Mouse (Mus musculus): ENCODE data around the gene Kntc1. TPM values are rescaled to one million over a fixed set of nuclear protein-coding genes. Genes with fewer than 3 reads are reported as not detected.
"Not testable (repeated sequence)": the region's sequence is repeated elsewhere in the genome, so short reads cannot be mapped to it uniquely, and the experiment has no call there.

Kntc1 gene
- polyA plus RNA-seq (2015; fragmentation: Nextera tagmentation; extraction: Ambion mirVana): 16.4 and 17.8 TPM in 2 replicates

- peaks cover 33% of the 10 kb centered on the region for H3K4me1 ChIP-seq (ENCODE audit: control insufficient read depth, insufficient read depth, low read length)
- no peaks in the 10 kb centered on the region for H3K9me3 ChIP-seq (replicated peaks; ENCODE audit: control insufficient read depth, low read length)
- peak within 1 kb of the TSS; percentile 93 for H3K4me2 ChIP-seq (ENCODE audit: low read depth, low read length)
- H3K9ac ChIP-seq (ENCODE audit: low read length): peak within 1 kb of the TSS; percentile 83
- H3K4me3 ChIP-seq (ENCODE audit: low read length): peak within 1 kb of the TSS; percentile 78
- ATAC-seq (replicated peaks; ENCODE audit: extremely low read depth, insufficient read depth, low FRiP score): peak; percentile 98
- peaks cover 5% of the 10 kb centered on the region for H3K36me3 ChIP-seq (ENCODE audit: control insufficient read depth, insufficient read depth)
- under 1% methylated on average over 63 of the region's 63 CpGs for WGBS
- H3K27ac ChIP-seq (ENCODE audit: low read length): peak within 1 kb of the TSS; percentile 97
- H3K27me3 ChIP-seq (ENCODE audit: control insufficient read depth, insufficient read depth, low read length): no peaks in the 10 kb centered on the region
Observed at GRCm38 (mm10) chr5:123749065-123750064, at the start of gene Kntc1, which contains the start of gene Rsrc2. Gene Kntc1, plus strand, starts transcription at chr5:123749716. Gene Rsrc2, minus strand, starts transcription at chr5:123749414.

DNA sequence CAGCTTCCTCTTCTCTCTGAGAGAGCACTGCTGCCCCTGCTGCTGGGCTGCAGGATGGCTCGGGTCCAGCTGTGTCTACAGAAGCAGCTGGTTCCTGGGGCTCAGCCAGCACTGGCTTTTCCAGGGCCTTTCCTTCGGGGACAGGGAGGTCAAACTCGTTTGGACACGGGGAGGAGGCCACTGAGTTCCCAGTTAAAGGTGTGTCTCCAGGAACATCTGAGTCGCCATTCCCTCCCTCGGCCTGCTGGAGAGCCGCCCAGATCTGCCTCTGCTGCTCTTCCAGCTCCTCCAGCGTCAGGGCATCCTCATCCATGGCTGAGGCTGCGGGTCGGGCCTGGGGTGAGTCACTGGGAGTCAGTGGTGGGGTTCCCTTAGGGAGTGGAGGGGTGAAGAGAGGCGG lies 48.9 kb upstream of the Kntc1 start:
- no peak overlapping the region for H3K4me2 ChIP-seq (ENCODE audit: low read depth, low read length)
- H3K27me3 ChIP-seq (ENCODE audit: control insufficient read depth, insufficient read depth, low read length): no peaks in the 10 kb centered on the region
- no peak overlapping the region for H3K4me3 ChIP-seq (ENCODE audit: low read length)
- H3K9me3 ChIP-seq (replicated peaks; ENCODE audit: control insufficient read depth, low read length): no peaks in the 10 kb centered on the region
- 42% methylated on average over 11 of the region's 11 CpGs for WGBS
- peak; percentile 64; the same call in 1 of the 2 replicates for ATAC-seq (replicated peaks; ENCODE audit: extremely low read depth, insufficient read depth, low FRiP score)
- peak overlapping the region; percentile 63 for H3K27ac ChIP-seq (ENCODE audit: low read length)
- H3K36me3 ChIP-seq (ENCODE audit: control insufficient read depth, insufficient read depth): peaks cover 53% of the 10 kb centered on the region
- H3K9ac ChIP-seq (ENCODE audit: low read length): peak overlapping the region; percentile 15; the same call in 1 of the 2 replicates
- H3K4me1 ChIP-seq (ENCODE audit: control insufficient read depth, insufficient read depth, low read length): peaks cover 13% of the 10 kb centered on the region

GRCm38 (mm10) chr5:123708598-123708997 lies 40.9 kb upstream of the Kntc1 start:
- H3K27ac ChIP-seq (ENCODE audit: low read length): no peak overlapping the region

GRCm38 (mm10) chr5:123709571-123709970 lies 39.9 kb upstream of the Kntc1 start:
- H3K4me1 ChIP-seq (ENCODE audit: control insufficient read depth, insufficient read depth, low read length): no peaks in the 10 kb centered on the region
- H3K27me3 ChIP-seq (ENCODE audit: control insufficient read depth, insufficient read depth, low read length): no peaks in the 10 kb centered on the region
- no peak overlapping the region for H3K4me2 ChIP-seq (ENCODE audit: low read depth, low read length)
- H3K36me3 ChIP-seq (ENCODE audit: control insufficient read depth, insufficient read depth): peaks cover 82% of the 10 kb centered on the region
- 0 out of 2 replicates have a peak, but pooled peaks cover 3% of the 10 kb centered on the region for H3K9me3 ChIP-seq (replicated peaks; ENCODE audit: control insufficient read depth, low read length)
- H3K9ac ChIP-seq (ENCODE audit: low read length): no peak overlapping the region
- no peak for ATAC-seq (replicated peaks; ENCODE audit: extremely low read depth, insufficient read depth, low FRiP score)
- WGBS: 82% methylated on average over 4 of the region's 4 CpGs
- no peak overlapping the region for H3K4me3 ChIP-seq (ENCODE audit: low read length)
- no peak overlapping the region for H3K27ac ChIP-seq (ENCODE audit: low read length)

More at GRCm38 (mm10) chr5:123708598-123708997, 40.9 kb upstream of the Kntc1 start:
- H3K27me3 ChIP-seq (ENCODE audit: control insufficient read depth, insufficient read depth, low read length): no peaks in the 10 kb centered on the region
- 0 out of 2 replicates have a peak, but pooled peaks cover 3% of the 10 kb centered on the region for H3K9me3 ChIP-seq (replicated peaks; ENCODE audit: control insufficient read depth, low read length)
- peaks cover 81% of the 10 kb centered on the region for H3K36me3 ChIP-seq (ENCODE audit: control insufficient read depth, insufficient read depth)
- no peak for ATAC-seq (replicated peaks; ENCODE audit: extremely low read depth, insufficient read depth, low FRiP score)
- WGBS: 89% methylated on average over 12 of the region's 12 CpGs
- H3K4me2 ChIP-seq (ENCODE audit: low read depth, low read length): no peak overlapping the region
- H3K4me3 ChIP-seq (ENCODE audit: low read length): no peak overlapping the region
- H3K4me1 ChIP-seq (ENCODE audit: control insufficient read depth, insufficient read depth, low read length): no peaks in the 10 kb centered on the region
- no peak overlapping the region for H3K9ac ChIP-seq (ENCODE audit: low read length)

DNA sequence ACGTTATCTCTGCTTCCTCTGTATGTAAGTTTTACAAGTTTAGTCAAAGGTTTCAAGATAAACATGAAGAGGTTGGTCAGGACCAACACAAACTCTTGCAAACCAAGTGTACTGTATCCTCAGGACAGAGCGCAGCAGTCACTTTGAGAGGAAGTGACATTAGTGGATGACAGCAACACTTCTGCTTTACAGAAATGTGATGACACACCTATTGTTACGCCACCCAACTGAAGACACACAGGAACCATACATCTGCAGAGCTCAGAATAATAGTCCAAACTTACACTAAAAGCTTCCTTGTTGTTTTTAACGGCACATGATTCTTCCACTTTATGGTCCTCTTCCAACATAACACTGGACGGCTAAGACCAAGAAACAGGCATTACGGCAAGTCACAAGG lies 35.7 kb upstream of the Kntc1 start:
- H3K4me3 ChIP-seq (ENCODE audit: low read length): no peak overlapping the region
- no peak for ATAC-seq (replicated peaks; ENCODE audit: extremely low read depth, insufficient read depth, low FRiP score)
- peaks cover 64% of the 10 kb centered on the region for H3K36me3 ChIP-seq (ENCODE audit: control insufficient read depth, insufficient read depth)
- 0 out of 2 replicates have a peak, but pooled peaks cover 3% of the 10 kb centered on the region for H3K9me3 ChIP-seq (replicated peaks; ENCODE audit: control insufficient read depth, low read length)
- H3K27me3 ChIP-seq (ENCODE audit: control insufficient read depth, insufficient read depth, low read length): no peaks in the 10 kb centered on the region
- no peak overlapping the region for H3K27ac ChIP-seq (ENCODE audit: low read length)
- no peak overlapping the region for H3K9ac ChIP-seq (ENCODE audit: low read length)
- WGBS: 93% methylated on average over 6 of the region's 6 CpGs
- no peak overlapping the region for H3K4me2 ChIP-seq (ENCODE audit: low read depth, low read length)
- peaks cover 13% of the 10 kb centered on the region for H3K4me1 ChIP-seq (ENCODE audit: control insufficient read depth, insufficient read depth, low read length)

- Histone ChIP-seq H3K4me1 (ENCODE audit: control insufficient read depth, insufficient read depth, low read length) (peaks cover 21% of the 10 kb centered on the region), H3K9me3 (replicated peaks; ENCODE audit: control insufficient read depth, low read length) (0 out of 2 replicates have a peak, but pooled peaks cover 3% of the 10 kb centered on the region), H3K4me2 (ENCODE audit: low read depth, low read length) (no peak overlapping the region), H3K27ac (ENCODE audit: low read length) (no peak overlapping the region), H3K9ac (ENCODE audit: low read length) (no peak overlapping the region), H3K4me3 (ENCODE audit: low read length) (no peak overlapping the region), H3K36me3 (ENCODE audit: control insufficient read depth, insufficient read depth) (peaks cover 61% of the 10 kb centered on the region), H3K27me3 (ENCODE audit: control insufficient read depth, insufficient read depth, low read length) (no peaks in the 10 kb centered on the region)
- 85% methylated on average over 4 of the region's 4 CpGs for WGBS
- ATAC-seq (replicated peaks; ENCODE audit: extremely low read depth, insufficient read depth, low FRiP score): no peak
Observed at GRCm38 (mm10) chr5:123714622-123715021, 34.9 kb upstream of the Kntc1 start.

DNA sequence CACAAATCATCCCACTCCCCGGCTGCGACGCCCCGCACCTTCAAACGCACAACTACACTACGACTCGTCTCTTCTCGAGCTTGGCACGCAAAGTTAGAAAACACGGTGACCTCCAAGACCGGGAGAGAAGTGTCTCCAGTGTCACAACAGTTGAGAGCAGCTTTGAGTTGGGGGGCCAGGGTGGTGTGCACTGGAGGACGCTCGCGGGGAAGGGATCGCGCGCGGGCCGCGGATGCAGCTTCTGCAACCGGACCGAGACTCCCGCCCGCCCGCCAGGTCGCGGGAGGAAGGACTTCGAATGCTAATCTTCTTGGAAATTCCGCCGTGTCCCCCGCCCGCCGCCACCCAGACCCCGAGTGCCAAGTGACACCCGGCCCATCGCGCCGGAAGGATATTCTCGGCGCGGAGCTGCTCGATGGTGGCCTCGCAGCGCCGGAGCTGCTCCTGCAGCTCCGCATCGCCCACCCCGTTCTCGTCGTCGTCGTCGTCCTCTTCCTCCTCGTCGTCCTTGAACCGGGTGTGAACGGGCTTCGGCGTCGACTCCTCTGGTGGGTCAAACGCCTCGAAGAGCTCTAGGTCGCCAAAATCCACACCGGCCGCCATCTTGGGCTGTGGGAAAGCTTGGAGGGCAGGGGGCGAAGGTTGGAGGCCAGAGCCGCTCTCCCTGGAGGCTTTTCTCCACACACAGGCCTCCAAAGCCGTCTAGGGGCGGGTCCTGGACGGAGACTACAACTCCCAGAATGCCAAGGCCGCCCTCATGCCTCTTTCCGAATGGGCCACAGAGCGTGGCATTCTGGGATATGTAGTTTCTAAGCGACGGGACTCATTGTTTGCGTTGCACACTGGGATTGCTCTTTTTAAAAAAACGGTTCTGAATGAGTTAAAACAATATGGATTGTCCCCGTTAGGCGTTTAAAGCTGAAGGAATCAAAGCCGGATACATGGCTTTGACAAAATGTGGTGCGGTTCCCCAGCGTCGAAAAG lies 28.9 kb upstream of the Kntc1 start, which contains the start of gene Zcchc8:
Zcchc8 (minus strand) TSS at position 773 of the 984 bp plus-strand sequence.
- Histone ChIP-seq H3K27ac (ENCODE audit: low read length) (peak within 1 kb of the TSS; percentile 77), H3K9me3 (replicated peaks; ENCODE audit: control insufficient read depth, low read length) (no peaks in the 10 kb centered on the region), H3K4me2 (ENCODE audit: low read depth, low read length) (peak within 1 kb of the TSS; percentile 76), H3K27me3 (ENCODE audit: control insufficient read depth, insufficient read depth, low read length) (no peaks in the 10 kb centered on the region), H3K36me3 (ENCODE audit: control insufficient read depth, insufficient read depth) (peaks cover 8% of the 10 kb centered on the region), H3K9ac (ENCODE audit: low read length) (peak within 1 kb of the TSS; percentile 85), H3K4me3 (ENCODE audit: low read length) (peak within 1 kb of the TSS; percentile 67), H3K4me1 (ENCODE audit: control insufficient read depth, insufficient read depth, low read length) (peaks cover 21% of the 10 kb centered on the region)
- under 1% methylated on average over 83 of the region's 83 CpGs for WGBS
- ATAC-seq (replicated peaks; ENCODE audit: extremely low read depth, insufficient read depth, low FRiP score): peak; percentile 100

DNA sequence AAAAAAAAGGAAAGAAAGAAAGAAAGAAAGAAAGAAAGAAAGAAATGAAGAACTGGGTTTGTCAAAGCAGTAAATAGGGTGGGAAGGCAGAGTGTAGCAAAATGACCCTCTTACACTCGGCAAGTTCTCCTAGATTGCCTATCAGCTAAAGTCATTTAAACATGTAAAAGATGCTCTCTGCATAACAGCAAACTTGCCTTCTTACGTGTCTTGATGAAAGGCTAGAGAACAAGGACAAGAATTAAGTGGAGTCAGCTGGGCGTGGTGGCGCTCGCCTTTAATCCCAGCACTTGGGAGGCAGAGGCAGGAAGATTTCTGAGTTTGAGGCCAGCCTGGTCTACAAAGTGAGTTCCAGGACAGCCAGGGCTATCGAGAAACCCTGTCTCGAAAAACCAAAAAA lies 25.7 kb upstream of the Kntc1 start:
- H3K27ac ChIP-seq (ENCODE audit: low read length); H3K9me3 ChIP-seq (replicated peaks; ENCODE audit: control insufficient read depth, low read length); H3K27me3 ChIP-seq (ENCODE audit: control insufficient read depth, insufficient read depth, low read length); H3K36me3 ChIP-seq (ENCODE audit: control insufficient read depth, insufficient read depth); H3K4me1 ChIP-seq (ENCODE audit: control insufficient read depth, insufficient read depth, low read length); ATAC-seq (replicated peaks; ENCODE audit: extremely low read depth, insufficient read depth, low FRiP score); H3K4me2 ChIP-seq (ENCODE audit: low read depth, low read length); H3K9ac ChIP-seq (ENCODE audit: low read length); H3K4me3 ChIP-seq (ENCODE audit: low read length): not testable (repeated sequence)
- 86% methylated on average over 7 of the region's 7 CpGs for WGBS
